In genomic region chr9:93586871-93587270, GRCm38 (mm10) we compare ENCODE assay signal across 24 mouse cellular contexts.
DNase-seq lines count a peak whose midpoint lies in the region; ATAC-seq and TF ChIP-seq lines count a peak whose summit lies in the region.
"Had no signal": no experiment of that assay in that cellular context is flagged by ENCODE, and none has a peak within 500 bp of the region (broad histone marks: within the 10 kb centered on the region; RNA-seq: fewer than 3 reads in every experiment).

No protein-coding gene starts in this region.

- H3K27me3 ChIP-seq in liver, adult 2 months (ENCODE audit: control insufficient read depth, insufficient read depth, low read length), result no peaks in the 10 kb centered on the region
- H3K27me3 ChIP-seq in embryonic facial prominence, embryonic 10.5 days (replicated peaks; ENCODE audit: low read depth, poor library complexity, severe bottlenecking), result no peaks in the 10 kb centered on the region
- H3K27me3 ChIP-seq: CH12.LX; forebrain, embryonic 12.5 days; forebrain, embryonic 15.5 days; hindbrain, embryonic 12.5 days; hindbrain, embryonic 15.5 days; Patski had no signal

- no peak overlapping the region for H3K4me3 ChIP-seq in liver, adult 2 months (ENCODE audit: insufficient read depth, low read depth, low read length)
- H3K4me3 ChIP-seq in embryonic facial prominence, embryonic 10.5 days, result no peak overlapping the region
- H3K4me3 ChIP-seq: forebrain, embryonic 12.5 days; forebrain, embryonic 15.5 days; hindbrain, embryonic 12.5 days; hindbrain, embryonic 15.5 days had no signal

- WGBS in liver, adult 2 months, result 24% methylated on average over 1 of the region's 1 CpGs
- 82% methylated on average over 1 of the region's 1 CpGs for WGBS in embryonic facial prominence, embryonic 10.5 days

- no peaks in the 10 kb centered on the region for H3K4me1 ChIP-seq in liver, adult 2 months (ENCODE audit: control insufficient read depth, insufficient read depth, low read length)
- H3K4me1 ChIP-seq in embryonic facial prominence, embryonic 10.5 days, result no peaks in the 10 kb centered on the region
- H3K4me1 ChIP-seq: forebrain, embryonic 12.5 days; forebrain, embryonic 15.5 days; hindbrain, embryonic 12.5 days; hindbrain, embryonic 15.5 days had no signal

- H3K9ac ChIP-seq in liver, adult 2 months (ENCODE audit: low read depth, low read length), result no peak overlapping the region
- H3K9ac ChIP-seq: forebrain, embryonic 12.5 days; forebrain, embryonic 15.5 days; hindbrain, embryonic 12.5 days; hindbrain, embryonic 15.5 days had no signal

- no peak overlapping the region for H3K27ac ChIP-seq in liver, adult 2 months (replicated peaks; ENCODE audit: insufficient read depth, low read depth, low read length)
- no peak overlapping the region for H3K27ac ChIP-seq in embryonic facial prominence, embryonic 10.5 days (replicated peaks)
- H3K27ac ChIP-seq: forebrain, embryonic 12.5 days; forebrain, embryonic 15.5 days; hindbrain, embryonic 12.5 days; hindbrain, embryonic 15.5 days had no signal

- no peak for TF ChIP-seq POLR2A in liver, adult 2 months (IDR thresholded peaks at IDR 0.05; ENCODE audit: extremely low read depth, insufficient read depth, low read length)

- H3K79me2 ChIP-seq in liver, adult 2 months (ENCODE audit: control insufficient read depth, insufficient read depth, low read length), result no peaks in the 10 kb centered on the region

- peak; percentile 14 for DNase-seq in adrenal gland, adult 2 months
- DNase-seq in adrenal gland, adult 18-20 months (ENCODE audit: low spot score in 2 of 2), result no peak
- peak; percentile 65 for DNase-seq in liver, adult 2 months (ENCODE audit: extremely low read depth, low read depth, low spot score)
- no peak for DNase-seq in liver
- DNase-seq in brain, adult 2 months (ENCODE audit: low read depth, low spot score), result peak; percentile 5
- peak; percentile 3 for DNase-seq in fibroblast of lung, adult 2 months (ENCODE audit: low read depth)
- DNase-seq in embryonic facial prominence, embryonic 10.5 days (ENCODE audit: low spot score), result no peak
- DNase-seq: adrenal gland, postnatal 36 days; cerebellum, adult 11-12 months; cerebellum, adult 8-10 months; cerebellum, postnatal 10 days; cerebellum, postnatal 36 days; embryo, embryonic 11 days; gastrocnemius, postnatal 36 days; heart, adult 11 months had no signal

- TF ChIP-seq CTCF in liver, adult 2 months (IDR thresholded peaks at IDR 0.05; ENCODE audit: low read depth, low read length), result no peak

- ATAC-seq in CD4-positive, CD25-positive, alpha-beta regulatory T cell, adult 4 months, result no peak
- ATAC-seq: forebrain, embryonic 15.5 days; intestine, postnatal 0 days; Patski had no signal

- H3K36me3 ChIP-seq in liver, adult 2 months (ENCODE audit: control insufficient read depth, insufficient read depth, low read length), result no peaks in the 10 kb centered on the region
- no peaks in the 10 kb centered on the region for H3K36me3 ChIP-seq in embryonic facial prominence, embryonic 10.5 days (replicated peaks)
- H3K36me3 ChIP-seq: forebrain, embryonic 12.5 days; forebrain, embryonic 15.5 days; G1E; hindbrain, embryonic 12.5 days; hindbrain, embryonic 15.5 days had no signal

- no peaks in the 10 kb centered on the region for H3K9me3 ChIP-seq in embryonic facial prominence, embryonic 10.5 days
- H3K9me3 ChIP-seq: forebrain, embryonic 12.5 days; forebrain, embryonic 15.5 days; G1E; hindbrain, embryonic 12.5 days; hindbrain, embryonic 15.5 days had no signal

Comparison
In these comparisons a context has a peak if more than half of its experiments do, and no peak if none do; other contexts are left out.
1. DNase-seq: peak in adrenal gland, adult 2 months (single experiment), liver, adult 2 months (single experiment), brain, adult 2 months (single experiment) and fibroblast of lung, adult 2 months (single experiment); none in adrenal gland, adult 18-20 months (0 of 2), liver (single experiment) and embryonic facial prominence, embryonic 10.5 days (single experiment).